Mouse (Mus musculus): ENCODE measurements at regions not wholly inside any gene's neighbourhood (a gene's known extent, or its start where the extent isn't known, plus 50 kb on each side); places are given as distances from the start of the nearest gene placed in this dataset.
A peak's percentile ranks its signal among the peaks of the same experiment; 100 is the strongest.

GRCm38 (mm10) chr17:88274003-88274698 is 166.4 kb upstream of the Foxn2 start:
- peak; percentile 84 for DNase-seq
- H3K4me2 ChIP-seq = no peak overlapping the region
- no peak for TF ChIP-seq CTCF (IDR thresholded peaks at IDR 0.05; ENCODE audit: low read depth)

GRCm38 (mm10) chr17:88274720-88275433 is 165.6 kb upstream of the Foxn2 start:
- Histone ChIP-seq H3K9ac (no peak overlapping the region), H3K36me3 (ENCODE audit: insufficient read depth) (no peaks in the 10 kb centered on the region), H3K9me3 (ENCODE audit: low read depth, low read length) (no peaks in the 10 kb centered on the region), H3K27me3 (ENCODE audit: insufficient read depth, low read length) (no peaks in the 10 kb centered on the region), H3K4me2 (no peak overlapping the region), H3K27ac (ENCODE audit: low read depth) (peak overlapping the region; percentile 67; the same call in 1 of the 2 replicates), H3K4me1 (ENCODE audit: insufficient read depth) (no peaks in the 10 kb centered on the region), H3K4me3 (ENCODE audit: low read depth, low read length) (no peak overlapping the region)
- no peak for TF ChIP-seq CTCF (IDR thresholded peaks at IDR 0.05; ENCODE audit: low read depth)
- WGBS = 38% methylated on average over 6 of the region's 6 CpGs
- ATAC-seq (ENCODE audit: insufficient read depth) (peak; percentile 61; the same call in 1 of the 2 replicates), DNase-seq (peak; percentile 67)

More at GRCm38 (mm10) chr17:88274003-88274698, 166.4 kb upstream of the Foxn2 start:
- no peak overlapping the region for H3K9ac ChIP-seq
- no peaks in the 10 kb centered on the region for H3K9me3 ChIP-seq (ENCODE audit: low read depth, low read length)
- H3K36me3 ChIP-seq (ENCODE audit: insufficient read depth) = no peaks in the 10 kb centered on the region
- 48% methylated on average over 14 of the region's 14 CpGs for WGBS
- no peaks in the 10 kb centered on the region for H3K27me3 ChIP-seq (ENCODE audit: insufficient read depth, low read length)
- no peak overlapping the region for H3K4me3 ChIP-seq (ENCODE audit: low read depth, low read length)
- no peaks in the 10 kb centered on the region for H3K4me1 ChIP-seq (ENCODE audit: insufficient read depth)
- peak overlapping the region; percentile 67 for H3K27ac ChIP-seq (ENCODE audit: low read depth)
- peak; percentile 72 for ATAC-seq (ENCODE audit: insufficient read depth)

- TF ChIP-seq CTCF (IDR thresholded peaks at IDR 0.05; ENCODE audit: low read depth) = no peak
- ATAC-seq (ENCODE audit: insufficient read depth) (no peak), DNase-seq (no peak)
- Histone ChIP-seq H3K9ac (no peak overlapping the region), H3K4me2 (no peak overlapping the region), H3K27ac (ENCODE audit: low read depth) (no peak overlapping the region), H3K36me3 (ENCODE audit: insufficient read depth) (no peaks in the 10 kb centered on the region), H3K27me3 (ENCODE audit: insufficient read depth, low read length) (no peaks in the 10 kb centered on the region), H3K4me1 (ENCODE audit: insufficient read depth) (no peaks in the 10 kb centered on the region), H3K4me3 (ENCODE audit: low read depth, low read length) (no peak overlapping the region), H3K9me3 (ENCODE audit: low read depth, low read length) (no peaks in the 10 kb centered on the region)
- 70% methylated on average over 5 of the region's 5 CpGs for WGBS
Measured at GRCm38 (mm10) chr17:88279656-88280055, 160.9 kb upstream of the Foxn2 start.

GRCm38 (mm10) chr17:88282711-88283110 is 157.8 kb upstream of the Foxn2 start:
- H3K36me3 ChIP-seq (ENCODE audit: insufficient read depth) = no peaks in the 10 kb centered on the region
- DNase-seq = no peak
- H3K4me3 ChIP-seq (ENCODE audit: low read depth, low read length) = no peak overlapping the region
- H3K4me2 ChIP-seq = no peak overlapping the region
- H3K27me3 ChIP-seq (ENCODE audit: insufficient read depth, low read length) = no peaks in the 10 kb centered on the region
- TF ChIP-seq CTCF (IDR thresholded peaks at IDR 0.05; ENCODE audit: low read depth) = no peak
- no peaks in the 10 kb centered on the region for H3K4me1 ChIP-seq (ENCODE audit: insufficient read depth)
- 67% methylated on average over 1 of the region's 1 CpGs for WGBS
- no peak overlapping the region for H3K27ac ChIP-seq (ENCODE audit: low read depth)
- H3K9me3 ChIP-seq (ENCODE audit: low read depth, low read length) = no peaks in the 10 kb centered on the region
- H3K9ac ChIP-seq = no peak overlapping the region
- no peak for ATAC-seq (ENCODE audit: insufficient read depth)

- Histone ChIP-seq H3K4me1 (ENCODE audit: insufficient read depth) (no peaks in the 10 kb centered on the region), H3K9ac (no peak overlapping the region), H3K27me3 (ENCODE audit: insufficient read depth, low read length) (no peaks in the 10 kb centered on the region), H3K36me3 (ENCODE audit: insufficient read depth) (no peaks in the 10 kb centered on the region), H3K9me3 (ENCODE audit: low read depth, low read length) (peaks cover 5% of the 10 kb centered on the region; the same call in 1 of the 2 replicates), H3K4me3 (ENCODE audit: low read depth, low read length) (no peak overlapping the region), H3K4me2 (no peak overlapping the region), H3K27ac (ENCODE audit: low read depth) (no peak overlapping the region)
- TF ChIP-seq CTCF (IDR thresholded peaks at IDR 0.05; ENCODE audit: low read depth) = no peak
- ATAC-seq (ENCODE audit: insufficient read depth) (no peak), DNase-seq (no peak)
- 87% methylated on average over 3 of the region's 3 CpGs for WGBS
Measured at GRCm38 (mm10) chr17:88284477-88284876, 156.0 kb upstream of the Foxn2 start.

GRCm38 (mm10) chr17:88287861-88288260 is 152.7 kb upstream of the Foxn2 start:
- ATAC-seq (ENCODE audit: insufficient read depth) (no peak), DNase-seq (no peak)
- Histone ChIP-seq H3K4me1 (ENCODE audit: insufficient read depth) (no peaks in the 10 kb centered on the region), H3K27me3 (ENCODE audit: insufficient read depth, low read length) (no peaks in the 10 kb centered on the region), H3K36me3 (ENCODE audit: insufficient read depth) (no peaks in the 10 kb centered on the region), H3K4me3 (ENCODE audit: low read depth, low read length) (no peak overlapping the region), H3K27ac (ENCODE audit: low read depth) (no peak overlapping the region), H3K9ac (no peak overlapping the region), H3K9me3 (ENCODE audit: low read depth, low read length) (peaks cover 5% of the 10 kb centered on the region; the same call in 1 of the 2 replicates), H3K4me2 (no peak overlapping the region)
- no peak for TF ChIP-seq CTCF (IDR thresholded peaks at IDR 0.05; ENCODE audit: low read depth)
- WGBS = 90% methylated on average over 1 of the region's 1 CpGs

- WGBS = 31% methylated on average over 4 of the region's 4 CpGs
- no peak for ATAC-seq (ENCODE audit: insufficient read depth)
- no peak for TF ChIP-seq CTCF (IDR thresholded peaks at IDR 0.05; ENCODE audit: low read depth)
- no peaks in the 10 kb centered on the region for H3K9me3 ChIP-seq (ENCODE audit: low read depth, low read length)
- H3K4me2 ChIP-seq = no peak overlapping the region
- no peaks in the 10 kb centered on the region for H3K4me1 ChIP-seq (ENCODE audit: insufficient read depth)
- no peak overlapping the region for H3K27ac ChIP-seq (ENCODE audit: low read depth)
- no peaks in the 10 kb centered on the region for H3K27me3 ChIP-seq (ENCODE audit: insufficient read depth, low read length)
- H3K36me3 ChIP-seq (ENCODE audit: insufficient read depth) = no peaks in the 10 kb centered on the region
- H3K9ac ChIP-seq = no peak overlapping the region
- no peak overlapping the region for H3K4me3 ChIP-seq (ENCODE audit: low read depth, low read length)
- DNase-seq = peak; percentile 21
Measured at GRCm38 (mm10) chr17:88297520-88297919, 143.0 kb upstream of the Foxn2 start.

Data from lung, embryonic 14.5 days (tissue).